Mouse (Mus musculus) granulocyte monocyte progenitor cell, adult 5-6 weeks (primary cell): Measurements from ENCODE around the gene Acsbg1. TPM values are rescaled to one million over a fixed set of nuclear protein-coding genes. Genes with fewer than 3 reads are reported as not detected.
"Not testable (repeated sequence)": the region's sequence is repeated elsewhere in the genome, so short reads cannot be mapped to it uniquely, and the experiment has no call there.

Experiments used
- ATAC-seq: replicated peaks from 2 replicates; pipeline ENCODE4 v1.8.0; 2016; ENCODE audit warnings: mild to moderate bottlenecking, moderate TSS enrichment, inconsistent platforms; ENCODE audit not compliant: poor library complexity, severe bottlenecking
- total RNA-seq, 2 experiments: library from RNA; stranded (forward) in 1 of 2; stranded (reverse) in 1 of 2; fragments of 200-712, 200-1000 nt in 1 of 2; fragments of >200 nt in 1 of 2; fragmentation: Nextera tagmentation in 1 of 2; gene quantifications; 2 replicates each; pipeline ENCODE4 v1.2.3; 2014 to 2017

Acsbg1 gene
- total RNA-seq, 2 experiments from 2014 or later = not detected

- no peak for ATAC-seq
Observed at GRCm38 (mm10) chr9:54628752-54629151, 32.9 kb downstream of the Acsbg1 start.

- ATAC-seq = no peak
Observed at GRCm38 (mm10) chr9:54627240-54627639, 34.4 kb downstream of the Acsbg1 start.

GRCm38 (mm10) chr9:54614182-54614850 is 47.4 kb downstream of the Acsbg1 start:
- peak; percentile 78 for ATAC-seq

GRCm38 (mm10) chr9:54612781-54613191 is 48.9 kb downstream of the Acsbg1 start:
- no peak for ATAC-seq

GRCm38 (mm10) chr9:54604886-54605285 is 56.8 kb downstream of the Acsbg1 start:
- no peak; the same call in 1 of the 2 replicates for ATAC-seq

GRCm38 (mm10) chr9:54604131-54604654 is 57.5 kb downstream of the Acsbg1 start:
- ATAC-seq = no peak

- ATAC-seq = no peak
Observed at GRCm38 (mm10) chr9:54602916-54603315, 58.8 kb downstream of the Acsbg1 start.

- ATAC-seq = no peak
Observed at GRCm38 (mm10) chr9:54602386-54602785, 59.3 kb downstream of the Acsbg1 start.

GRCm38 (mm10) chr9:54596752-54597465 is 64.8 kb downstream of the Acsbg1 start:
- no peak for ATAC-seq

GRCm38 (mm10) chr9:54593652-54594051 is 68.0 kb downstream of the Acsbg1 start:
- not testable (repeated sequence) for ATAC-seq

- no peak for ATAC-seq
Observed at GRCm38 (mm10) chr9:54587863-54588262, 73.8 kb downstream of the Acsbg1 start.

- peak; percentile 99 for ATAC-seq
Observed at GRCm38 (mm10) chr9:54586199-54587061, 75.2 kb downstream of the Acsbg1 start, which contains the start of gene Idh3a. Idh3a (plus strand) TSS chr9:54586334.

GRCm38 (mm10) chr9:54585839-54586198 is 75.9 kb downstream of the Acsbg1 start:
- peak; percentile 8; the same call in 1 of the 2 replicates for ATAC-seq

GRCm38 (mm10) chr9:54584127-54584526 is 77.5 kb downstream of the Acsbg1 start:
- not testable (repeated sequence) for ATAC-seq

- ATAC-seq = no peak
Observed at GRCm38 (mm10) chr9:54583712-54584111, 78.0 kb downstream of the Acsbg1 start.

- ATAC-seq = no peak
Observed at GRCm38 (mm10) chr9:54571130-54571839, 90.4 kb downstream of the Acsbg1 start.

- no peak for ATAC-seq
Observed at GRCm38 (mm10) chr9:54568732-54569131, 92.9 kb downstream of the Acsbg1 start.

GRCm38 (mm10) chr9:54566958-54567357 is 94.7 kb downstream of the Acsbg1 start:
- peak; percentile 48 for ATAC-seq

- no peak for ATAC-seq
Observed at GRCm38 (mm10) chr9:54560831-54561601, 100.7 kb downstream of the Acsbg1 start.
